Mouse (Mus musculus): ENCODE data around the gene Dnajb1.

Gene Dnajb1

DNA sequence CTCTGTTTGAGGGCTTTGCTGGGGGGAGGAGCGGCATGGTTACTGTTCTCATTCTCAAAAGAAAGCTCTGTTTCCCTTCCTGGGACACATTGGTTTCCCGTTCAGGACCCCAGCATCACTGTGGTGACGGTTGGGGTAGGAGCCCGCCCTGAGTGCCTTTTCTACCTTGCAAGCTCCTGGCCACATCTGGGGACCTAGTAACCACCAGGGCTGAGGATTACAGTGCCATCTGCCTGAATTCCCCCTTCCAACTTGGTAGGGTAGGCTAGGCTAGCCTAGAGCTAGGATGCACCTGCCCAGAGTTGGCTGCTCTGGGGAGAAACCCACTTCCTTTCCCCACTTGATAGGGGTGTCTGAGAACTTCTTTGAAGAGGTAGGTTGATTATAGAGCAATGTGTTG is 3.9 kb downstream of the Dnajb1 start:
- no peak for DNase-seq (ENCODE audit: low read depth, low spot score)

GRCm38 (mm10) chr8:83613695-83614094 is 5.7 kb downstream of the Dnajb1 start:
- DNase-seq (ENCODE audit: low read depth, low spot score) = no peak

DNA sequence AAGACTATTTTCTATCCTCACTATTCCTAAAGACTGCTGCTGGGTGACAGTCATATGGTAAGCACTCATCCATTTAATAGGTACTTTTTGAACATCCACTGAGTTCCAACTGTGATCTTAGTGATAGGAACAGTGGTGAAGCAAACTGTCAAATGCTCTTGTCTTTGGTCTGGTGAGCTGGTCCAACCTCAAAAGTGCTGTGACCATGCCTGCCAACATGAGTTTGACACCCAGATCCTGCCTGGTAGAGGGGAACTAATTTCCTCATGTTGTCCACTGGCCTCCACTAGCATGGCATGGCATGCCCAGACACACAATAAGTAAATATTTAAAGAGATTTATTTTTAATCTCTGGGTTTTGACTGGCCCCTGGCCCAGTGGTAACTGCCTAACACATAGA is 8.6 kb downstream of the Dnajb1 start:
- DNase-seq (ENCODE audit: low read depth, low spot score) = no peak

DNA sequence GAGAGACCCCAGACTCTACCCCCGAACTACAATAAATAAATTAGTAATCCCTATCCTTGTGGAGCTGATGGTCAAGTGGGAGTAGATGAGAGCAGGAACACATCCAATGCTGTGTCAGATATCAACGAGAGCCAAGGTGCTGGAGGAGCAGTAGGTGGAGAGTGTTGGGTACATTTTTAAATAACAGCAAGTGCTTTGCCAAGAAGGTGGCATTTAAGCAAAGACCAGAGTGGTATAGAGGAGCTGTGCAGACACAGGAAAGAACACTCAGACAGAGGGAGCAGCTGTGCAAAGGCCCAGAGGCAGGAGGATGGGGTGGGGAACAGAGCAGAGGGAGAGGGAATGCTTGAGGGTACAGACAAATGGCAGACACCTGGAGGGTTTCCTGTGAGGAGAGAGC is 9.1 kb downstream of the Dnajb1 start:
- no peak for DNase-seq (ENCODE audit: low read depth, low spot score)

DNA sequence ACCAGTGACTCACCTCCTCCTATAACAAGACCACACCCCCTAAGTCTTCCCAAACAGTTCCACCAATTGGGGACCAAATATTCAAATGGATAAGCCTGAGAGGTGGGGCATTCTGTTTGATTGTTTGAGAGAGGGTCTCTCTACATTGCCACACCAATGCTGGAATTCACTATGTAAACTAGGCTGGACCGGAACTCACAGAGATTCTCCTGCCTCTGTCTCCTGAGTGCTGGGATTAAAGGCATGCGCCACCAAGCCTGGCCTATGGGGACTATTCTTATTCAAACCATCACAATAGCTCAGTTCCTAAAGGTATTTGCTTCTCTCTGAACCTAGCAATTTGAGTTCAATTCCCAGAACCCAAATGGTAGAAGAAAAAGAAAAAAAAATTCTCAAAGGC is 10.6 kb downstream of the Dnajb1 start:
- peak; percentile 81 for DNase-seq (ENCODE audit: low read depth, low spot score)

DNA sequence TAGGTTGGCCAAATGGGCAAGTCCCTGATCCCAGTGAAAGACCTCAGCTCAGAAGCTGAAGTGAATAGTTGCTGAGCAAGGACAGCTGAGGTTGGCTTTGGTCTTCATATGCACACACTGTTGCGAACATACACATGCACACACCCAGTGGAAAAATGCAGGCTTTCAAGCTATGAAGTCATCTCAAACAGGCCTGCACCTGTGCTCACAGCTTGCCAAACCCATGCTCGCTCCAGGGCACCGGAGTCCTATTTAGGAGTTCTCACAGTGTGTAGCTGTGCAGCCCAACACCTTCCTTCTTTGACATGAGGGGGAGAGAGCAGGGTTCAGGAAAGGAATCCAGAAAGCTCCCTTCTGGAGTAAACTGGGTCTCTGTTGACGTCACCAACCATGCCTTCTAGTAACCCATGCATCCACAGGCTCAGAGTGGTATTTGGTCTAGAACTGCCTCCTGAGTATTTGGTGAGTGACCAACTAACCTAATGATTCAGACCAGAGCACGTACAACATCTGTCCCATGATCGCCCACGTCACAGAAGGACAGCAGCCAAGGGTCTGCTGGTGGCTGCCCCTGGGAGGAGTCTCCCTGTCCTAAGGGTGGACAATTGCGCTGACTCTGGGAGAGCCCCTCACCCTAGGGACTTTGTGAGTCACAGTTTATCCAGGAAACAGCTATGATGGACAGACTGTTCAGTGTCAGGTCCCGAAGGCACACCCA is 11.7 kb downstream of the Dnajb1 start:
- DNase-seq (ENCODE audit: low read depth, low spot score) = no peak

DNA sequence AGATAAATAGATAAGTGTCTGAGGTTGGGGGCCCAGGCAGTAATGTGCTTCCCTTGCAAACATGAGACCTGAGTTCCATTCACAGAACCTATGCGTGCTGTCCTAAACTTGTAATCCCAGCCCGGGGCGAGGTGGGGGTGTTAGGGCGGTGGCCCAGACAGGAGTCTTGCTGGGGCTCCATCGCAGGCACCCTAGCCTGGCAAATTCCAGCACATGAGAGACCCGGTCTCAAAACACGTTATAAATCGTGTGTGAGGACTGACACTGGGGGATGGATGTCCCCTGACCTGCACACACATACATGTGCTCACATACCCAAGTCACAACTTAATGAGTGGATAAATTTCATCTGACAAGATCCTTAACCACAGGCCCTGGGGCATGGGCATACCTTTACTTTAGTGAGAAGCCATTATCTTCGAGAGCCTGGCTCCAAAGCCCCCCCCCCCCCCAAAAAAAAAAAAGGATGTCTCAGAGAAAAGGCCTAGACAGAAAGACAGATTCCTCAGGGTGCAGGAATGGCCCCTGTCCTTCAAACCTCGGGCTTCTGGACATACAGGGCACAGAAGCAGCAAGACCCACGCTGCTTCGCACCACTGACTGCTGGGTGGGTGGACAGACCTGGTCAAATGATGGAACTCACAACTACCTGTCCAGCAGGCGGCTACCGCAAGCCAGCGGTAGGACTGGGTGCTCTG is 13.8 kb downstream of the Dnajb1 start:
- DNase-seq (ENCODE audit: low read depth, low spot score) = no peak

DNA sequence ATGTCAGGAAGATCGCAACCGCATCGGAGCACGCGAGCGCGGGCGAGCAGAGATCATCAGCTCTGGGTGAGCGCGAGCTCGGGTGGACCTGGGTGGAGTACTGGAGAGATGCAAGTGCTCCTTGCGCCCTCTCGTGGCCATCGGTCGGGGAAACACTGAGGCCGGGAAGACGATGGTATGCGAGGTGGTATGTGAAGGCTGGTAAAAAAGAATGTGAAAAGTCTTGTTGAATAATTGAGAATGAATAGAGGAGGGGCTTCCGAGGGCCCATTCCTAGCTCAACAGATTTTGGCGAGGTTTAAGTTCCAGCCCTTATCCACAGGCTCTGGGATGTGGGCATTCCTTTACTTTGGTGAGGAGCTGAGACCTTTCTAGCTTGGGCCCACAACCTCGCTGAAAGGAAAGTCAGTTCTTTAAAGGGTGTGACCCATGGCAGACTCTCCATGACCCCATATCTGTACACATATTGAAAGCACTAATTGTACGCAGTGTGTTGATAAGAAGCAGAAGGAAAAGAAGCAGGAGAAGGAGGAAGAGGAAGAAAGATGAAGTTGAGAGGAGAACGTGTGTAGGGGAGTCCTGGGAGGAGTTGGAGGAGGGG is 14.5 kb downstream of the Dnajb1 start:
- peak; percentile 84 for DNase-seq (ENCODE audit: low read depth, low spot score)

DNA sequence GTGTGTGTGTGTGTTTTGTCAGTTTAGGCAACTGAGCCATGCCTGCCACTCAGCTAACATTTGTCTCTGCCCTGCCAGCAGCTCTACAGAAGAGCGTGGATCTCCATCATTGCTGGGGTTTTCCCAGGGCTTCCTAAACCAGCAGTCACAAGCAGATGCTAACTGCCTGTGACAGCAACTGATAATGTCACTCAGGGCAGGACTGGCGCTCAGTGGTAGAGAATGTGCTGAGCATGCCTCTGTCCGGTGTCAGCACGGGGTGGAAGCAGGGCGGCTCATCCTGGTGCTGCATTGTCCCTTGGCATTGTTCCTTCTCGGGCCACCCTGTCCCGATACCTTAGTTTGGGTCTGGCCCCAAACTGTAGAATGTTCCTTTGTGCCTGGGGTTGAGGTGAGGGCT is 15.6 kb downstream of the Dnajb1 start:
- no peak for DNase-seq (ENCODE audit: low read depth, low spot score)

DNA sequence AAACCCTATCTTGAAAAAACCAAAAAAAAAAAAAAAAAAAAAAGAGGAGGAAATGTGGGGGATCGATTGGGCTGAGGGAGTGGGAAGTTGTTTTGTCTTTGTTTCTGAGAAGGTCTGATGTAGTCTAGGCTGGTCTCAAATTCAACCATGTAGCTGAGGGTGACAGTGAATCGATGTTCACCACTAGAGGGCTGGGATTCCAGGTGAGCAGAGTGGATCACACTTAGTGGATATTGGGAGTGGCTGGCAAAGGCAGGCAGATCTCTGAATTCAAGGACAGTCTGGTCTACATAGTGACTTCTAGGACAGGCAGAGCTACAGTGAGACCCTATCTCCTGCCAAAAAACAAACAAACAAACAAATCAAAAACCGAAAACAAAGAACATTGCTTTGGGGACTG is 16.7 kb downstream of the Dnajb1 start:
- DNase-seq (ENCODE audit: low read depth, low spot score) = no peak

DNA sequence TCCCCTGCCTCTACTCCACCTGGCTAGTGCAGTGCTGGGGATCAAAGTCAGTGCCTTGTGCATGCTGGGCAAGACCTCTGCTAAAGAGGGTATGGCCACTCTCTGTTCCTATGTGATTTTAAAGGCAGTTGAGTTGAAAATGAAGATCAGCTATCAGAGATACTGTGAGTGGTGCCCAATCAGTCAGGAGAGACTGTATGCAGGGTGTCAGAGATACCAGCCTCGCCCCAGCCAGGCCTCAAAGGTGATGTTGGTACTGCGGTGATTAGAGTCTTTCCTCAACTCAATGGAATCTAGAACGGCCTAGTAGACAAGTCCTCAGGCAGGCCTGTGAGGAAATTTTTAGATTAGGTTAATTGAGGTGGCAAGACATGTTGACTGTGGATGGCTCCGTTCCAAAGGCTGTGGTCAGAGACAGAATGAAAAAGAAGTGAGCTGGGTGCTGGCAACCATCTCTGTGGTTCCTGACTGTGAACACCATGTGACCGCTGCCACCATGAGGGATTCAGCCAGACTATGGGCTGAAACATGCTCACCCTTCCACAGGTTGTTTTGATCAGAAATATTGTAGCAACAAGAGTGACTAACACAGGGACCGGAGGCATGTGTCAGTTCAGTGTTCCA is 17.8 kb downstream of the Dnajb1 start:
- DNase-seq (ENCODE audit: low read depth, low spot score) = no peak

- no peak for DNase-seq (ENCODE audit: low read depth, low spot score)
Measured at GRCm38 (mm10) chr8:83632083-83632707, 24.2 kb downstream of the Dnajb1 start.

DNA sequence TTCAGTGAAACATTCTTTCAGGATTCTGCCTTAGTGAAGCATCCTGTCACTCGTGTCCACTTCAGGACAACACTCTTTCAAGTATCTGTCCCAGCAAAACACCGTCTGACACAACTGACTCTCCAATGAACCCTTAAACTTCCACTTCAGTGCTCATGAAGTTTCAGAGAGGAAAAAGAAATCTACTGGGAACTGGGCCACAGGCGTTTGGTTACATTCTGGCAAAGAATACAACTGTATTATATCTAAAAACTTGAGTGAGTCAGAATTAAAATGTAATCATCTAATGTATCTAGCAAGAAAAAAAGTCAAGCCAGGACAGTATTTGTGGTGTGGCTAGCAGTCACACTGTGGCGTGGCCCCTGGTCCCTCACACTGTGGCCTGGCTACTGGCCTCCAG is 30.9 kb downstream of the Dnajb1 start:
- DNase-seq (ENCODE audit: low read depth, low spot score) = no peak

DNA sequence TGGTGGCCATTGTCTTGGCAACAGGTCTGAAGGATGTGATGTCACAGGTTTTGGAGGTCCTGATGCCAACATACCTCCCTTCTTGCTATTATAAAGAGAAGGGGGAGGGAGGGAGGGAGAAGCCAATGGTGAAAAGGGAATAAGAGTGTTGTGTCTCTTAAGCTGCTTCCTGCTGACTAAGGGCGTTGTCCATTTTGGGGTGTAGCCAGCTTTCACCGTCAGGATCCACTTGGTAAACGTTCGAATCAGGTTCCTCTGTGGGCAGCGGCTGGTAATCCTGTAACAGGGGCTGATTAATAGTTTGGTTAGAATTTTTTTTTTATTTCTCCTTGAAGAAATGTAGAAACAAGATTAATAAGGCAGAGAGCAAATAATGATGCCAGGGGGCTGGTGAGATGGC is 31.7 kb downstream of the Dnajb1 start:
- DNase-seq (ENCODE audit: low read depth, low spot score) = no peak

DNA sequence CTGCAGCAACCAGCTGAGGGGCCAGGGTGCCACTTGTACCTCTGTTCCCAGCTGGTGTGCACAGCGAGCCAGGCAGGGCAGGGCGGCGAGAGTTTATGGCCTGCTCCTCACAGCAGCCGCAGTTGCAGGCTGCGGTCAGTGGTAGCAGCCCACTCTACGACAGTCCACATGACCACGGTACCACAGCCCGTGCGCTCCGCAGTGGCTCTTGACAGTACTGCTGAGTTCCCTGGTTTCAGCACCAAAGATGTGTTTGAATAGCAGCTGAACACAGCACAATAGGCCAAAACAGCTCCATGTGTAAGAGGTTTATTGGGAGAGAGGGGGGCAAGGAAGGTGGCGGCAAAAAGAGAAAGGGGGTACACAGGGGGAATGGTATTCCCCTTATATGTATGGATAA is 39.5 kb downstream of the Dnajb1 start:
- peak; percentile 57 for DNase-seq (ENCODE audit: low read depth, low spot score)

GRCm38 (mm10) chr8:83648031-83648430 is 40.0 kb downstream of the Dnajb1 start:
- peak; percentile 74 for DNase-seq (ENCODE audit: low read depth, low spot score)

DNA sequence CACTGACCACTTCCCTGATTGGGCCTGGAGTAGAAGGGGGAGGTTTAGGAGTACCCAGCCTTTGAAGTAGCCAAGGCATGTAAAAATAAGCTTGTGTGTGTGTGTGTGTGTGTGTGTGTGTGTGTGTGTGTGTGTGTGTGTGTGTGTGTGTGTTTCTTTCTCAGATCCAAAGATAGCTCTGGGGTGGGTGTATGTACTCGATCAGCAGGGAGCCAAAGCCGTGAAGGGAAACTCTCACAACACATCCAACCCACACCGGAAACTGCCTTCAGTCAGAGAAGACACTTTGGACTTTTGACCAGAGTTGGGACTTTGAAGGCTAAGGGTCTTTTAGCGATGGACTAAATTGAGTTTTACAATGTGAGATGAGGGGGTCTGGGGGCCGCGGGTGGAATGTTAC is 41.7 kb downstream of the Dnajb1 start:
- DNase-seq (ENCODE audit: low read depth, low spot score) = no peak

- peak; percentile 99 for DNase-seq (ENCODE audit: low read depth, low spot score)
Measured at GRCm38 (mm10) chr8:83652030-83652743, 44.2 kb downstream of the Dnajb1 start, which contains the start of gene Gipc1. Gene Gipc1, plus strand, starts transcription at chr8:83652677.

- DNase-seq (ENCODE audit: low read depth, low spot score) = peak; percentile 87
Measured at GRCm38 (mm10) chr8:83652744-83653661, 45.0 kb downstream of the Dnajb1 start.

DNA sequence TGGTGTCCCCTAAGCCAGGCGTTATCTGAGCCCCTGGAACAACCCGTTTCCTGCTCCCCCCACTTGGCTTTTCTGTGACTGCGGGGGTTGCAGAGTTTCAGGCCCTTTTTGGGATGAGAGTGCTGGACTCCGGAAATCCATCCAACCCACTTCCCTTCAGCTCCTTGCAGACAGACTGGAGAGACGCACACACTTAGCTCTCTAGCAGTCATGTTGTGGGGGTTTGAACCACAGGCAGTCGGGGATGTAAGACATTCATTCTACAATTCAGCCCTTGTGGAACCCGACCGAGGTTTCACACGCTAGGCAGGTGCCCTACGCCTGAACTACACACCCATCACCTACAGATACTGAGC is 45.6 kb downstream of the Dnajb1 start:
- no peak for DNase-seq (ENCODE audit: low read depth, low spot score)

All from R1 (cell line).